Mouse (Mus musculus) yolk sac, embryonic 10.5 days (tissue): ENCODE results near the gene Lekr1.

Experiments
- DNase-seq: peaks from one replicate; pipeline ENCODE4 v3.0.0-alpha.2; 2017; ENCODE audit warnings: low spot score

Lekr1 gene

GRCm38 (mm10) chr3:65665977-65666766, at the start of gene Lekr1:
TSS of gene Lekr1 (plus strand) at chr3:65666228.
- peak; percentile 93 for DNase-seq

DNA sequence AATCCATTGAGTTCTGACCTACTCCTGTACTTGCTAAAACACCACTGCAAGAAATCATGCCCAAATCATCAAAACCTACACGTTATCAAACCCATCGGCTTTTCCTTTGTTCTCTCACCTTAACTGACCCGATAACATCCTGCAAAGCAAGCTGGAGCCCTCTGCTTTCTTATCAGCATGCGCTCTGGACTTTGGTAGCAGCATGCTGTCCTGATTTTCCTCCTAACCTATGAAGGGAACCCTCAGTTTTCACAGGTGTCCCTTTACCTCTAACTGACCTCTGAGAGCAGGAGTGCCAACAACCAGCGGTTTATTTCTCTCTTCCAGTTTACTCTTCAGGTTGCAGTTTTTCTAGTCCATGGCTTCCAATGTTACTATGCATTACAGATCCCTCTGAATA, 48.5 kb upstream of the Lekr1 start:
- DNase-seq, result peak; percentile 40

GRCm38 (mm10) chr3:65619340-65619739, 46.7 kb upstream of the Lekr1 start:
- no peak for DNase-seq

DNA sequence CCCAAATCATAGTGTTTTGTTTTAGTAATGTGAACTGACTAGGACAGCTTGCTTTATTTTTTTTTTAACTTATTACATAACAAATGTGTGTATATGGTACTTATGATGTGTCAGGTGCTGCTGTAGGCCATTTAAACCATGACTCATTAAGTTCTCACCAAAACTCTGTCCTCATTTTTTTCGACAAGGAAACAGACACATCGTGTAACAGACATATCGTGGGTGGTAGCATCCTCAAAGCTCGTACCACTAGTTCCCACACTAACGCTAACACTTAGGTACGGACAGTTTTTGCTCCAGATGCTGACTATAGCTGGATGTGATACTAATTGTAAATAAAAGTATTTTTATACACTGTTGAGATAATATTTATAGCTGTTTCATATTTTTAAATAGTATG, 43.0 kb upstream of the Lekr1 start:
- DNase-seq, result no peak

DNA sequence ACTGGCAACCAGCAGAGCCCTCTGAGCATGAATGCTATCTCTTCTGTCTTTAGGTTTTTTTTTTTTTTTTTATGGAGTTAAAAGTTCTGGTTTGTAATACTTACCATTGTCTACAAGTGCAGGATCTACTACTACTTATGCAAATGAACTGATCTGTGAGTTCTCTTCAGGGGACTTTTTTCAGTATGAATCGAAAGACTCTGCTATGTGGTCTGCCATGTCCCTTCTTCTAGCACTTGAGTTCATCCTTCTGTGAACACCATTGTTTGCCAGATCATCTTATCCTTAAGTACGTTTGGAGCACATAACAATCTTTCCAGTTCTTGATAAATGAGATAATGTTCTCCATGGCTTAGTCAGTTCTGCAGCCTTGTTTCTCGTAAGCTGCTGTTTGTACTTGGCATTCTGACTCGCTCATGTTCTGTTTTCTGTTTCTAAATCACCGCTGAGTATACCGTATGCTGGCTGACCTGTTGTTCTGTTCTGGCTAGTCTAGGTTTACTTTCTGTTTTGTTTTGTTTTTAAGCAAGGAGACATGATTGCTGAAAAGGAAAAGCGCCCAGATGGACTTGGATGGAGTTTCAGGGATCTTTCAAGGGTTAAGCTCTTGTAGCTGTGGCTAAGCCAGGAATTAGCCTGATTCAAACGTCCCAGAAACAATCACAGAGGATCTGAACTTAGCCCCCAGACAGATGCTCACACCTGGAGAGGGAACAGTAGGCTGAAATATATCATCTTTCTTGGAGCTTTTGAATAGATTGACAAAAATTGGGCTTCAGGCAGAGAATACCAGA, 40.3 kb upstream of the Lekr1 start:
- no peak for DNase-seq

- DNase-seq, result no peak
These were observed 39.6 kb upstream of the Lekr1 start for GRCm38 (mm10) chr3:65626290-65626914.

DNA sequence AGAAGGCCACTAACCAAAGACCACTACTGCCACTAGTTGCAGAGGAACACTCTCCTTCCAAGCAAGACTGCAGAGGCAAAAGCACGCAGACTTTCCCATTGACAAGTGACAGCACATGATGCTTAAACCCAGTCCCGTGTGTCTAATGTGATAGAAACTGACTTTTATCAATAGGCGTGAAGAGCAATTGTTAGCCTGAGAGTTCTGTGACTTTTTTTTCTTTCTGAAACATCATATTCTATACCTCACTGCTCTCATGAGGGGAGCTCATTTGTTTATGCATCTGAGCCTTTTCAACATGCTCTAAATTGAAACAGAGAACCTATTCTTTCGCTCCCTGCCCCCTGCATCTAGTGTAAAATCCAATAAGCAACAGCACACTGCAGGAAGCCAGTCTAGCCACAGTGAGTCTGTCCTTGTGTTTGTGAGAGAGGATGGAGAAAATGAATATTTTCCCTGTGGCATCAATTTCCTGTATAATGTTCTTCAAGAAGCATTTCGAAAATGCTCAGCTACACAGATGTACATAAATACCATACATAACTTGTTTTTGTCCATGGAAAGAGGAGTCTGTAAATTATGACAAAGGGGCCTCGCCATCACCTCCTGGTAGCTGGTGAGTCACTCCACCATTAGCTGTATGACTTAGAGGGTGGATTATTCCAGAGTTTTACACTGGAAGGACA, 38.9 kb upstream of the Lekr1 start:
- no peak for DNase-seq

DNA sequence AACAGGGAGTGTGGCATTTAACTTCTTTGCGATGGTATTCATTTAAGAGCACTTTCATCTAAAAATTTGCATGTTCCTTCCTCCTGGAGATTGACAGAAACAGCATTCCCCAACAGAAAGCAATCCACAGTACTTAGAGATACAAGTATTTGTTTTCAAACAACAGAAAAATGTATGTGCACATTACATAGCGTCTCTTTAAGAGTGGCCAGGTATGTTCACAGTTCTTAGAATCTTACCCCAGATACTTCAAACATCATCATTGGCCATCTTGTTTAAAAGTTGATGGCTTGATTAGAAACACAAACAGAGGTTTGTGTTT, 38.4 kb upstream of the Lekr1 start:
- DNase-seq, result no peak

DNA sequence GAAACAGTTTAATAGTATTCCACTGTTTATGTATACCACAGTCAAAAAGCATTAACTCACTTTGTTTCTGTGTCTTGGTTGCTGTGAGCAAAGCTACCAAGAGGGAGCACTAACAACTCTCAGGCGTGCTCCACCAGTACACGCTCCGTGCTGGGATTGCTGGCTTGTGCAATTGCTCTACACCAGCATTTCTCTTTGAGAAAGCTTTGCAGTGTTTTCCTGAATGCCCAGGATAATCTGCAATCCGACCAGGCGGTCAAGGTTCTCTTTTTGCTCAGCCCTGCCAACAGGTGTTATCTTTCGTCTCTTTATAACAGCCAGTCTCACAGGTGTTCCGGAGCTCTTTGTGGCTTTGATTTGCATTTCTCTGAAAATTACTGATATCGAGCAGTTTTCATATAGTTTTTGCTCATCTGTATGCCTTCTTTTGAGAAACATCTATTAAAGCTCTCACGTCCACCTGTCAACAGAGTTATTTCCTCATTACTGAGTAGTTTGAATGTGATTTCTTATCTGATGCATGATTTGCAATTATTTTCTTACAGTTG, 36.4 kb upstream of the Lekr1 start:
- DNase-seq, result no peak

GRCm38 (mm10) chr3:65633604-65634003, 32.4 kb upstream of the Lekr1 start:
- no peak for DNase-seq

- DNase-seq, result no peak
These were observed 30.0 kb upstream of the Lekr1 start for GRCm38 (mm10) chr3:65635983-65636382.

DNA sequence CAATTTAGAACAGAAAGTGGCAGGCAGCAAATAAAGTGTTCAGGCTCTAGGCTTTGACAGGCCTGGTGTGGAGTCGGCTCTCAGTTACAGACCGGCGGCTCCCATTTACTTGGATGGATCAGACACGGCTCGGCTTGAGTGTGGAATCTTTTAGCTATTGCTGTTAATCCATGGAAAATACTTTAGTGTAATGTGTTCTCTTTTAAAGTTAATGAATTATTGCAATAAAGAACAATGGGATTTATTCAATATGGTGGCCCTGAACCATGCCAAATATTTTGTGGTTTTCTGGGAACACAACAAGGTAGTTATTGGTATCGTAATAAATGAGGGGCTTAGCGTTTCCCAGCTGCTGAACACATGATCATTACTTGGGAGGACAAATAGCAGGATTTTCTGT, 28.7 kb upstream of the Lekr1 start:
- peak; percentile 32 for DNase-seq

DNA sequence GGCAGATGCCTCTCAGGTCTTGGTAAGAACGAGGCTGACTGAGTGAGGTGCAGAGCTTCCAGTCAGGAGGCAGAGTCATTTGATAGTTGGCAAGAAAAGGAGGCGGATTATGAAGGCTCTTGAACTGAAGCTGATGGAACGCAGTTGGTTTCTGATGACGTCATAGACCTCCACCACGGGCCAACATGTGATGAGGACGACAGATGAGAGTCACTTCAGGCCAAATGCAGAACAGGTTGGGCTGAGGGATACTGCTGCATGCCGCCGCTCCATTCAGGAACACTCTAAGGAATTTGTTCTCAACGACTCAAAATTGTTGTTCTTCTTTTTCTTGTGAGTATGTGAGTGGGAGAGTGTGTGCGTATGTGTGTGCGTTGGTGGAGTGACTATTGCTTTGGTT, 27.1 kb upstream of the Lekr1 start:
- no peak for DNase-seq

GRCm38 (mm10) chr3:65639454-65640014, 26.5 kb upstream of the Lekr1 start:
- no peak for DNase-seq

GRCm38 (mm10) chr3:65642959-65643358, 23.1 kb upstream of the Lekr1 start:
- DNase-seq, result no peak

GRCm38 (mm10) chr3:65643654-65644053, 22.4 kb upstream of the Lekr1 start:
- no peak for DNase-seq

DNA sequence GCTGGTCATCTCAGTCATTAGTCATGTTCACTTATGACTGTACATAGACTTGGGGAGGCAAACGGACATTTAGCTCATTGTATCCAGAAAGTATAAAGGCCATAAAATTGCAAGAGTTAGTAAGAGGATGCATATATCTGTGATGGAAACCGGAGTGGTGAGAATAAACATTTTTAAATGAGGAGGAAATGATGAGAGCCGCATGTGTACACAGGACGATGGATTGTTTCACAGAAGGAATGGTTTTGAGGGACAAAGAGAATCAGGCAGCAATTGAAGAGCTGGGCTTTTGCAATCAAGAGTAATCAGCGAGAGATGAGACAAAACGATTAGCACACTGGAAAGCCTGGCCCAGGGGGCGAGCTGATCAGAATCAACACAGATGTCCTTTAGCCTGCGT, 18.4 kb upstream of the Lekr1 start:
- DNase-seq, result no peak

- DNase-seq, result no peak
These were observed 17.1 kb upstream of the Lekr1 start for GRCm38 (mm10) chr3:65648913-65649312.

DNA sequence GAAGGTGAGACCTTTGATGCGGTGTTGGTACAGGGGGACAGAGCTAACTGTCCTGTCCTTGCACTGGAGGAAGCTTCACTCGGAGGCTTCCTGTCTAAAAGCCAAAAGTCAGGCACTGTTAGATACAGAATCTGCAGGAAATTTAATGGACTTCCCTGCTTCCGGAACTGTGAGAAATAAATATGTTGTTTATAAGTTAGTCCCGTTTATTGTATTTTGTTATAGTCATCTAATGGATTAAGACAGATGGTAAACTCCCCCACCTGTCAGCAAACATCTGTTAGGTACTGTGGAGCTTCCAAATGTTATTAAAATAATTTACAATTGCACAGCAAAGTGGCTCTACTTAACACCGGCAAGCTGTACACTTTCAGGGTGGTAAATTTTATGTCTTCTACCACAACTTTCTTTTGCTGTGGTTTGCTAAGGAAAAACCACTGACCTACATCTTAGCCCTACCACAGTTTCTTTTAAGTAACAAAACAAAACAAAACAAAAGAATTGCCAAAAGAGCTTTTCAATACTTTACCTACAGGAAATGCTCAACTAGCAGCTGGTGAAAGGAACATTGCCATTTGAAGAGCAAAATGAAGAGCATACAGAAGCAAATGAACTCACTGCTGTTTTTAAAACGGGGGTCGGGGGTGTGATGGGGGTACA, 15.7 kb upstream of the Lekr1 start:
- DNase-seq, result no peak

DNA sequence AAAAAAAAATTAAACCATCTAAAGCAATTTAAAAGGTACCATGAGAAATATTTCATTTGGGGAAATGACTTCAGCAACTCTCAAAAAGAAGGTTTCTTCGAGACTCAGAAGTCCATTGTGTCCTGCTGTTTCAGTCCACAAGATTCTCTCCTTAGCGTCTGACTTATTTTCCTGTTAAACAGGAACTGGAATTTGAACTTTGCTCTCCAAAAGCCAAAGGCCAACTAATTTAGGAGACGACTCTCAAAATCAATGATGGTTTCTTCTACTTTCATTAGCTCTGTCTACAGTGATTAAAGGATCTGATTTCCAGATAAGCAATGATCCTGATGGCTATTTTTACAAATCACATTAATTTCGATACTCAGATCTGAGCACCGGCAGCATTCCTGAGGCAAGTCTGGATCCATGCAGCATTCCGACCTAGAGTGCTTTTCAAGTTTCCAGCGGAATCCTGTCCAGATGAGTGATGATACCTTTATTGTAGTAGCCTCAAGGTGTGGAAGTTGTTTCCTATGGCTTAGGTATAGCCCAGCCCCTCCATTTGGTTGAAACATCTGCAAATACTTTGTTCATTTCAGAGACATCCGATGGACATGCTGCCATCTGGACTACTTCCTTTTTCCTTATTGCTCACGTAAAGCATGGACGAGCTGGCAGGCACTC, 11.4 kb upstream of the Lekr1 start:
- DNase-seq, result peak; percentile 35

GRCm38 (mm10) chr3:65656451-65656850, 9.6 kb upstream of the Lekr1 start:
- DNase-seq, result no peak
